Mouse (Mus musculus) cerebellum, adult 2 months (tissue): ENCODE results near the gene Rhbdf2. TPM values are rescaled to one million over a fixed set of nuclear protein-coding genes. Genes with fewer than 3 reads are reported as not detected.

Experiments used
- DNase-seq, 2 experiments: peaks; one replicate each; pipeline ENCODE4 v3.0.0; 2021
- H3K27ac ChIP-seq: fragments of 200-500 bp; 2 replicates; pipeline ENCODE4 v1.5.1; 2012; ENCODE audit warnings: low read length, control low read depth, inconsistent platforms; ENCODE audit not compliant: insufficient read depth
- H3K27me3 ChIP-seq: fragments of 200-500 bp; 2 replicates; pipeline ENCODE4 v1.6.1; 2012; ENCODE audit warnings: inconsistent platforms, mild to moderate bottlenecking, low read length, moderate library complexity; ENCODE audit not compliant: control insufficient read depth, insufficient read depth
- H3K4me1 ChIP-seq: fragments of 200-500 bp; 2 replicates; pipeline ENCODE4 v1.6.1; 2011; ENCODE audit warnings: low read length; ENCODE audit not compliant: control insufficient read depth, insufficient read depth
- H3K4me3 ChIP-seq: fragments of 200-500 bp; replicated peaks from 2 replicates; pipeline ENCODE3; 2011; ENCODE audit warnings: mild to moderate bottlenecking, low read depth, low read length, control low read depth; ENCODE audit not compliant: insufficient read depth
- CTCF ChIP-seq: fragments of 200-500 bp; IDR thresholded peaks from 2 replicates; pipeline ENCODE4 v1.5.1; 2011; ENCODE audit warnings: low read depth, mild to moderate bottlenecking, control low read depth, low read length, moderate library complexity, borderline replicate concordance; ENCODE audit not compliant: insufficient read depth
- POLR2A ChIP-seq: fragments of 200-500 bp; IDR thresholded peaks from 2 replicates; pipeline ENCODE4 v1.6.1; 2011; ENCODE audit warnings: low read length, control low read depth, borderline replicate concordance; ENCODE audit not compliant: insufficient read depth
- WGBS: fragments of 180-500 bp; shearing (Covaris S2); methylation state at CpG from one replicate; pipeline ENCODE4 v1.1.7; 2018; 5-methylcytosine and 5-hydroxymethylcytosine counted together
- polyA plus RNA-seq: library from polyadenylated mRNA; depleted of rRNA; stranded (reverse); fragments of >200 nt; gene quantifications from 2 replicates; pipeline ENCODE4 v1.2.3, GENCODE M21; 2012

Gene Rhbdf2
- polyA plus RNA-seq, 1 experiment = 1.9 TPM

DNA sequence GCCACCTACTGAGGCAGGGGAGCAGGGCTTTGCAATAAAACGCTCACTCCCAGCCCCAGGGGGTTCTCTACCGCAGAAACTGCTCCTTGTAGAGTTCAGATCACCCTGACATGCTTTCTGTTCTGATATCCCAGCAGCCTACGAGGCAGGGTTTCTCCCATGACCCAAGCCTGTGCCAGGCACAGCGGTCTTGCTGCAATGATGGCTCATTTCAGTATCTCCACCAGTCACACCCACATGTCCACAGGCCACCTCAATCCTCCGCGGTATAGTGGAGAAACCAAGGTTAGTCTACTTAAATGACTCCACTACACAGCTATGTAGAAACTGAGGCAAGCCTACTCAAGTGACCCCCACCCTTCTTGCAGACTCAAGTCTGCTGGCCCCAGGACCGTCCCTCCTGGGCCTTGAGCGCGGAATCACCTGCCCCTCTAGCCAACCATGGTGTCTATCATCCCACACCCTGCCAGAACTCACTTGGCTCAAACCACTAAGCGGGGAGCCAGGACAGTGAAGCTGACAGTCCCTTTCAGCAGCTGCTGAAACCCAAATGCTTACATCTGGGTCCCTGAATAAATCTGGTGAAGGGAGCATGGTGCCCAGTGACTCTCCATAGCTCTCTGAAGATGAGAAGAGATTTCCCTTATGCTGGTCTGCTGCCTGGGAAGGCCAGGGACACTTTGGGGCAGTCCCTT, 6.1 kb downstream of the Rhbdf2 start:
- WGBS = 41% methylated on average over 10 of the region's 10 CpGs
- H3K4me3 ChIP-seq = no peak overlapping the region
- TF ChIP-seq CTCF = no peak
- TF ChIP-seq POLR2A = no peak
- DNase-seq = no peak
- H3K27ac ChIP-seq = no peak overlapping the region
- H3K4me1 ChIP-seq = peaks cover 70% of the 10 kb centered on the region
- no peaks in the 10 kb centered on the region for H3K27me3 ChIP-seq

DNA sequence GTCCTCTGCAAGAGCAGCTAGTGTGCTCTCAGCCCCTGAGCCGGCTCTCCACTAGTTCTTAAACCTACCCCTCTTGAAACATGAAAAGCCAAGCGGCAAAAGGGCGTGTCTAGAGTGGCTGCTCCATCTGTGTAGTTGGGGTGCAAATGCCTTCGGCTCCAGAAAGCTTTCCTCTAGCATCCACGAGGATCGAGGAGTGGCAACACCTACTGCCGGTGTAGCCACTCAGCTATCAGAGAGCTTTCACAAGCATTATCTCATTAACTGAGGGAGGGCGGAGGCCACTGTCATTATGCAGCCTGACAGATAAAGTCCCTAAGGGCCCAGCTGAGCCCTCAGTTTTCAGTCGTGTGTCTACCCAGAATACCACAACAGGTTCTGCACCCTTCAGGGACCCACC, 6.7 kb downstream of the Rhbdf2 start:
- no peak overlapping the region for H3K27ac ChIP-seq
- WGBS = 40% methylated on average over 9 of the region's 9 CpGs
- TF ChIP-seq CTCF = no peak
- no peak for TF ChIP-seq POLR2A
- H3K27me3 ChIP-seq = no peaks in the 10 kb centered on the region
- H3K4me1 ChIP-seq = peaks cover 77% of the 10 kb centered on the region
- peak in 1 of 2 experiments; percentile 24 for DNase-seq
- H3K4me3 ChIP-seq = no peak overlapping the region

DNA sequence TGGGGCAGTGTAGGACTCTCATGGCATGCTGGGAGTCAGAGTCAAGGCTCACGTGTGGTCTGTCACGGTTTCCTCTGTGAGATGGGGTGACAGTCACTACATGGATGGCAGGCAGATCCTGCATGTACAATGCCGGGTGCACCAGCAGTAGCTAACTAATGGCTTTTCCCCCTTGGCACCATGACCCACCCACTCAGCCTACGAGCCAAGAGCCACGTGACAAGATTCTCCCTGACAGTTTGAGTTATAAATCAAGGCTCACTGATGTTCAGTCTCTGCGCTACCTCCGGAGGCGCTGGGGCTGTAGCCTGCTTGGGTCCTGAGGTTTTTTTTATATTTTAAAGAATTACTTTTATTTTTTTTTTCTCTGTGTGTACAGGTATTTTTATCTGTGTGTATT, 7.3 kb downstream of the Rhbdf2 start:
- no peak overlapping the region for H3K4me3 ChIP-seq
- H3K27ac ChIP-seq = no peak overlapping the region
- peaks cover 81% of the 10 kb centered on the region for H3K4me1 ChIP-seq
- TF ChIP-seq POLR2A (no peak), CTCF (no peak)
- 31% methylated on average over 8 of the region's 8 CpGs for WGBS
- no peak for DNase-seq
- H3K27me3 ChIP-seq = no peaks in the 10 kb centered on the region

DNA sequence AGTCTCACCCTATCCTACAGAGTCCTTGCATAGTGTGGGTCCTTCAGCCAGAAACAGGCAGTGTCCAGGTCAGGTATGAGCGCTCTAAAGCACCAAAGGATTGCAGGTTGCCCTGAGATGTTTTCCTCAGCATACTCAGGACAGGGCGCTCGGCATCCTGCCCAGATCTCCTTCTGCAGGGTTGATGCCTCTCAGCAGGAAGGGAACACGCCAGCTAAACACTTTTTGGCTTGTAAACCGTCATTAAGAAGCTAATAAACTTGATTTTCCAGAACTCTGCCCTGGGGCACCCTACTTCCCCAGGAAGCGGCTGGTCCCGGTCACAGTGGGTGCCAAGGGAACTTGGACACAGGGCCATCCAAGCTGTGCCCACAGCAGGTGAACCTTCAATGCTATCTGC, 7.7 kb downstream of the Rhbdf2 start:
- Histone ChIP-seq H3K4me1 (peaks cover 80% of the 10 kb centered on the region), H3K27me3 (no peaks in the 10 kb centered on the region), H3K4me3 (no peak overlapping the region), H3K27ac (no peak overlapping the region)
- no peak for TF ChIP-seq CTCF
- peak; percentile 75 for DNase-seq
- WGBS = 8% methylated on average over 7 of the region's 7 CpGs

DNA sequence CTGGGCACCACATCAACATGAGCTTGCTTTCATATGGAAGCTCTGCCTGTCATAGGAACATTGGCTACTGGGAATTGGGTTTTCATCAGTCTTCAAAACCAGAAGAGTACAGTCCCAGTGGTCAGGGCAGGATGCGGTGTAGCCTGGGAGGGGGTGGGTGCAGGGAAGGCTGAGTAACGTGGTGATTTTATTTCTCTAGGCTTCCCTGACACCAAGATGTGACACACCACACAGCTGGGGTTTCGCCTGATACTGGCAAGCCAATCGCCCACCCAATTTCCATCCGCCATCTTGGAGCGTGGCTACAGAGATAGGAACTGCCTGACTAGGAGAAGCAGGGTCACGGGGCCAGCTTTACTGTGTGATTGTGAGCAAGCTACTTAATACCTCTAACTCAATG, 8.2 kb downstream of the Rhbdf2 start:
- no peak overlapping the region for H3K27ac ChIP-seq
- no peaks in the 10 kb centered on the region for H3K27me3 ChIP-seq
- H3K4me3 ChIP-seq = no peak overlapping the region
- 96% methylated on average over 7 of the region's 7 CpGs for WGBS
- DNase-seq = no peak
- peaks cover 80% of the 10 kb centered on the region for H3K4me1 ChIP-seq
- no peak for TF ChIP-seq CTCF

DNA sequence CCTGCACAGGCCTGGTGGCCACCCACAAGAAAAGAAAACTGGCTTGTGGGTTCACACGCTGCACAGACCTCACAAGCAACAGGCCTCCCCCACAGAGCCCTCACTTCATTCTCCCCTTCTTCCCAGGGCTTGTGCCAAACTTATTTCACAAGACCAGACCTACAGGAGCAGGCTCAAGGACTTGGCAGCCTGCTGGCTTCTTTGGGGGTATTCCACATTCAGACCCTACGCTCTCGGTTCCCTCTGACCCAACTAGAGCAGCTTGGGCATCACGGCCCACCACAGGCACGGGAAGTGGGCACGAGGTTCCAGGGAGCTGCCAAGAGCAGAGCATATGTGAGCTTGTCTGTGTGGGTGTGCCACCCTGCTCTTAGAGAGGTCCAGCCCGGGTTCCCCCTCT, 9.2 kb downstream of the Rhbdf2 start:
- Histone ChIP-seq H3K27ac (no peak overlapping the region), H3K27me3 (no peaks in the 10 kb centered on the region), H3K4me1 (peaks cover 87% of the 10 kb centered on the region), H3K4me3 (no peak overlapping the region)
- TF ChIP-seq POLR2A (no peak), CTCF (no peak)
- peak in 1 of 2 experiments; percentile 18 for DNase-seq
- WGBS = 37% methylated on average over 7 of the region's 7 CpGs

DNA sequence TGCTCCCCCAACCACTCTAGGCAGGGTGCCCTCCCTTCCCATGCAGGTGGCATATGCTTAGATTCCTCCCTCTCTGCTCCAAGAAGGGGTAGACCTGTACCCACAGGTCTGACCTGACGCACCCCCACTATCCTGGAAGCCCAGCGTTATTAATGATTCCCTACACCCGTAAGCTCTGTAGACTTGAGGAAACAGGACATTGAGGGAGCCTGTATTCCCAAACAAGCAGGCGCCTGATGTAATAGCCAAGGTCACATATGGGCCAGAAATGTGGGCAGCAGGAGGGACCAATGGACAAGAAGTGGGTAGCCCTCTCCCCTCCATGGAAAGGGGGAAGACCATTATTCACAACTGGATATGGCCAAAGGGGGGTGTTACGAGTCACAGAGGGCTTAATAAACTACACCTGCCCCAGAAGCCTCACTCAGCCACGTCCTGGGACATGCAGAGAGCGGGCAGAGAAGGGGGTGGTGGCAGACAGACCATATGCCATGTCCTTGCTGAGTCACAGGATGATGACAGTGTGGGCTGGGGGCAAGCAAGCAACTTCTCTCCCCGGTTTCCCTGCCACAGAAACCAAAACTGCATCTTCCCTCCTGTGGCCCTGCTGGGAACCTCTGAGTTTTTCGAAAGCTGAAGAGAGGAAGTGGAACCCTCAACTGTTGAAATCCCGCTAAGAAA, 10.2 kb downstream of the Rhbdf2 start:
- H3K27ac ChIP-seq = no peak overlapping the region
- WGBS = 77% methylated on average over 10 of the region's 10 CpGs
- no peak for TF ChIP-seq CTCF
- no peak for TF ChIP-seq POLR2A
- H3K4me3 ChIP-seq = no peak overlapping the region
- DNase-seq = peak in 1 of 2 experiments; percentile 13
- no peaks in the 10 kb centered on the region for H3K27me3 ChIP-seq
- peaks cover 77% of the 10 kb centered on the region for H3K4me1 ChIP-seq

DNA sequence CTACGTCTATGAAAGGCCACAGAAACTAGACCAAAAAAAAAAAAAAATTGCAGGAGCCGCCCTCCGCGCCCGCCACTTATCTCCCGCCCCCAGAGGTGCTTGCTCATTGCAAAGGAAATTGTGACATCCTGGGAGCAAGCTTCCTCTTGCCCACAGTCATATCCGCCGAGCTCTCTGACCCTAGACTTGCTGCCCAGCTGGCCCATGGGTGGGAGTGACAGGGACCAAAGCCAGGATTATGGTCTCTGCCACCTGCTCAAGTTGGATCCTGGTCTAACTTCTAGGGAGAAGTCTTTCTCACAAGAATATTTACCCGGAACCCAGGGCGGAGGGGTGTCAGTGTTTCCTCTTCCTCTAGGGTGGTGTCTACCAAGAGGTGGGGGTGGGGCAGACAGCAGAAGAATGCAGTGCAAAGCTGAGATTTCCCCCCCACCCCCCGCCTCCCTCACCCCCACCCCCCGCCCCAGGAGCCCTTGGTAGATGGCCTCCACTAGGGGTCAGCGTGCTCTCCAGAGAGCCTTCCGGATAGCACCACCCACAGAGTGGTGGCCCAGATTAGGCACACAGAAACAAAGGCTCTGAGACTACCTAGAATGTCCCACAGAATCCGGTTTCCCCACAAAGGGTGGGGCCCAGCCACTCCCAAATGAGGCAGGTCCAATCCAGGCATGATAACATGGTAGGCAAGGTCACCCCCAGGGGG, 10.9 kb downstream of the Rhbdf2 start:
- Histone ChIP-seq H3K27me3 (no peaks in the 10 kb centered on the region), H3K4me1 (peaks cover 73% of the 10 kb centered on the region), H3K27ac (no peak overlapping the region), H3K4me3 (no peak overlapping the region)
- TF ChIP-seq POLR2A = no peak
- TF ChIP-seq CTCF = no peak
- WGBS = 11% methylated on average over 15 of the region's 15 CpGs
- DNase-seq = peak; percentile 56 to 68
